Mouse (Mus musculus) liver, embryonic 15.5 days (tissue): Measurements from ENCODE around the gene Zfp735. TPM values are rescaled to one million over a fixed set of nuclear protein-coding genes. Genes with fewer than 3 reads are reported as not detected.

Experiments used
- ATAC-seq: fragments of 200-750 bp; cut with Nextera tagmentation; 2 replicates; pipeline ENCODE4 v1.8.0; 2017; ENCODE audit warnings: moderate number of reproducible peaks, mild to moderate bottlenecking, moderate library complexity; ENCODE audit not compliant: insufficient read depth
- H3K27ac ChIP-seq: fragments of 300-500 bp; sonication (generic); replicated peaks from 2 replicates; pipeline ENCODE4 v1.5.1; 2015; ENCODE audit warnings: mild to moderate bottlenecking, inconsistent platforms
- H3K27me3 ChIP-seq: fragments of 300-500 bp; sonication (generic); 2 replicates; pipeline ENCODE4 v1.6.1; 2015; ENCODE audit warnings: mild to moderate bottlenecking, inconsistent platforms
- H3K36me3 ChIP-seq: fragments of 300-500 bp; sonication (generic); replicated peaks from 2 replicates; pipeline ENCODE4 v1.6.1; 2015; ENCODE audit warnings: moderate library complexity, mild to moderate bottlenecking, inconsistent platforms
- H3K4me1 ChIP-seq: fragments of 300-500 bp; sonication (generic); replicated peaks from 2 replicates; pipeline ENCODE4 v1.6.1; 2015; ENCODE audit warnings: inconsistent platforms
- H3K4me2 ChIP-seq: fragments of 300-500 bp; sonication (generic); 2 replicates; pipeline ENCODE4 v1.6.1; 2015; ENCODE audit warnings: moderate library complexity, mild to moderate bottlenecking, inconsistent platforms
- H3K4me3 ChIP-seq: fragments of 300-500 bp; sonication (generic); replicated peaks from 2 replicates; pipeline ENCODE4 v1.5.1; 2015; ENCODE audit warnings: mild to moderate bottlenecking, inconsistent platforms
- H3K9ac ChIP-seq: fragments of 300-500 bp; sonication (generic); 2 replicates; pipeline ENCODE4 v1.6.1; 2015; ENCODE audit warnings: moderate library complexity, mild to moderate bottlenecking, inconsistent platforms
- H3K9me3 ChIP-seq: fragments of 300-500 bp; sonication (generic); replicated peaks from 2 replicates; pipeline ENCODE4 v1.6.1; 2016; ENCODE audit warnings: inconsistent platforms
- WGBS: fragments of 180-500 bp; shearing (Covaris S2); methylation state at CpG from one replicate; pipeline ENCODE4 v1.1.7; 2015; ENCODE audit warnings: mixed read lengths; ENCODE audit not compliant: insufficient replicate concordance; 5-methylcytosine and 5-hydroxymethylcytosine counted together
- polyA plus RNA-seq: library from polyadenylated mRNA; unstranded; fragments of >200 nt; fragmentation: Nextera tagmentation; extraction: Ambion mirVana; gene quantifications from 2 replicates; pipeline ENCODE4 v1.2.1, GENCODE M21; 2015

The Zfp735 gene
- polyA plus RNA-seq, result not detected in 2 replicates

DNA sequence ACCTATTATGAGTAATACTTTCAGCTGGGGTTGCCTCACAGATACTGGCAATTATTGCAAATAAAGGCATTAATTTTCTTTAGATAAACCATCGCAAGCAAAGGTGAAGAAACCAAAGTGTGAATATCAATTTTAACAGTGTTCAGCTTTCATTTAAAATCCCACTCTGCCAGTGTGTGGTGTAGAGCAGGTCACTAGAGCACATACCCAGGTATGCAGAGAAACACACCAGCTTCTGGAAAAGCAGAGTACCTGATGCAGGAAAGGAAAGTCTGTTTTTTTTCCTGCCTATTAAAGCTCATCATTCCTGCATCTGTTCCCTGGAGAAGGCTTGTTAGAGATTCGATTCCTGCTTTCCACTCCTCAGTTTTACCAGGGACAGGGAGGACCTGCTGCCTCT is at the start of gene Zfp735:
Gene Zfp735, plus strand, starts transcription at position 301 of the 400 bp plus-strand sequence.
- H3K27me3 ChIP-seq, result no peaks in the 10 kb centered on the region
- H3K36me3 ChIP-seq, result no peaks in the 10 kb centered on the region
- H3K4me1 ChIP-seq, result no peaks in the 10 kb centered on the region
- H3K27ac ChIP-seq, result no peak within 1 kb of the TSS
- no peak for ATAC-seq
- H3K9me3 ChIP-seq, result no peaks in the 10 kb centered on the region
- no peak within 1 kb of the TSS for H3K4me2 ChIP-seq
- 54% methylated on average over 2 of the region's 2 CpGs for WGBS
- H3K9ac ChIP-seq, result no peak within 1 kb of the TSS
- no peak within 1 kb of the TSS for H3K4me3 ChIP-seq

DNA sequence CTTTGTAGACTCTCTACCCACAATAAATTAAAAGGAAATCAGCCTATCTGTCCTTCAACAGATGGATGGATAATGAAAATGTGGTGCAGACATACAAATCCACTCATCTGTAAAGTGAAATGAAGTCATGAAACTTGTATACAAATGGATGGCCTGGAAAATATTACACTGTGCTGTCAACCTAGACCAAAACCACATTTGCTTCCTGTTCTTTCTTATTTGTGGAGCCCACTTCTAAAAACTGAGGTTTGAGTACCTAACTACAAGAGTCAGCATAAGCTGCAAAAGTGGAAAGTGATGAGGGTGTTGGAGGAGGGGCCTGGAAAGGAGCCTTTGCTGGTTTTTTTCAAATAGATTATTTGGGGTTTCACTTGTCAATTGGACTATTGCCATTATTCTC is 70.5 kb downstream of the Zfp735 start:
- no peak for ATAC-seq
- Histone ChIP-seq H3K9ac (no peak overlapping the region), H3K27me3 (no peaks in the 10 kb centered on the region), H3K4me2 (no peak overlapping the region), H3K9me3 (no peaks in the 10 kb centered on the region), H3K4me3 (no peak overlapping the region), H3K27ac (no peak overlapping the region), H3K4me1 (no peaks in the 10 kb centered on the region), H3K36me3 (no peaks in the 10 kb centered on the region)

Other genes with a start within 250 kb of the Zfp735 start
- gene Olfr380, start 231.3 kb upstream of the Zfp735 start, polyA plus RNA-seq, result not detected in 2 replicates
- gene Olfr381, start 197.2 kb upstream of the Zfp735 start, polyA plus RNA-seq, result not detected in 2 replicates
- gene Olfr382, start 171.6 kb upstream of the Zfp735 start, polyA plus RNA-seq, result not detected in 2 replicates
- gene Olfr385, start 95.8 kb upstream of the Zfp735 start, polyA plus RNA-seq, result not detected in 2 replicates
- not detected in 2 replicates for gene Olfr384, start 90.2 kb upstream of the Zfp735 start, polyA plus RNA-seq
- not detected in 2 replicates for gene Olfr389, start 91.9 kb downstream of the Zfp735 start, polyA plus RNA-seq
- gene Olfr390, start 94.2 kb downstream of the Zfp735 start, polyA plus RNA-seq, result not detected in 2 replicates
- not detected in 2 replicates for gene Olfr391-ps, start 114.3 kb downstream of the Zfp735 start, polyA plus RNA-seq
- not detected in 2 replicates for gene Olfr392, start 128.3 kb downstream of the Zfp735 start, polyA plus RNA-seq
- gene Olfr393, start 162.7 kb downstream of the Zfp735 start, polyA plus RNA-seq, result not detected in 2 replicates
- not detected in 2 replicates for gene Olfr394, start 202.0 kb downstream of the Zfp735 start, polyA plus RNA-seq
- not detected in 2 replicates for gene Olfr395, start 220.5 kb downstream of the Zfp735 start, polyA plus RNA-seq
- gene Olfr23, start 247.9 kb downstream of the Zfp735 start, polyA plus RNA-seq, result not detected in 2 replicates